Mouse (Mus musculus) ES-E14 (cell line): ENCODE measurements around the gene D630036H23Rik.

ENCODE experiments used
- CHD2 ChIP-seq: IDR thresholded peaks from 2 replicates; pipeline ENCODE4 v1.6.1; 2014; ENCODE audit warnings: mild to moderate bottlenecking, low read depth, low read length, inconsistent platforms
- HCFC1 ChIP-seq: IDR thresholded peaks from 2 replicates; pipeline ENCODE4 v1.6.1; 2012; ENCODE audit warnings: low read length, inconsistent platforms, borderline replicate concordance; ENCODE audit not compliant: insufficient read depth
- MAFK ChIP-seq: IDR thresholded peaks from 2 replicates; pipeline ENCODE4 v1.6.1; 2014; ENCODE audit warnings: mild to moderate bottlenecking, low read depth, low read length, inconsistent platforms; ENCODE audit not compliant: insufficient read depth
- ZNF384 ChIP-seq: IDR thresholded peaks from 2 replicates; pipeline ENCODE4 v1.6.1; 2012; ENCODE audit warnings: low read depth, low read length, inconsistent platforms

DNA sequence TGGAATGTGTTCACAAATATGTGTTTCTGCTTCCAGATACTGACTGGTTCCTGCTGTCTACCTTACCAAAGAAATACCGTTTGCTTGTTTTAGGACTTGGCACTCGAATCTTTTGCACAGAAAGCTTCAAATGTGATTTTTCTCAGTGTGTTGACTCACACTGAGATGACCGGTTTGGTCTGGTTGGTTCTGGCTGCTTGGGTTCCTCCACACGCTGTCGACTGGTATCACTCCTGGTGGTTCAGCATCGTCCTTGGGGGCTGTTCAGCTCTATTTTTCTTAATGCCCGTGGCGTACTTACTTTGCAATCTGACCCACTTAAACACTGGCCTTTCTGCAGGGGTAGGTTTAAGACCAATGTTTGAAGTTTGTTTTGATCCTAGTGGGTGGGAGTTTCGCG, 41.7 kb upstream of the D630036H23Rik start:
- TF ChIP-seq ZNF384 (no peak), CHD2 (no peak), HCFC1 (no peak), MAFK (no peak)
